Mouse (Mus musculus) cerebellum, postnatal 14 days (tissue): ENCODE results near the gene Hpn.

Experiments
- DNase-seq, 2 experiments: peaks; one replicate each; pipeline ENCODE4 v3.0.0; 2021; ENCODE audit warnings: mixed read lengths in 2 of 2

The Hpn gene

DNA sequence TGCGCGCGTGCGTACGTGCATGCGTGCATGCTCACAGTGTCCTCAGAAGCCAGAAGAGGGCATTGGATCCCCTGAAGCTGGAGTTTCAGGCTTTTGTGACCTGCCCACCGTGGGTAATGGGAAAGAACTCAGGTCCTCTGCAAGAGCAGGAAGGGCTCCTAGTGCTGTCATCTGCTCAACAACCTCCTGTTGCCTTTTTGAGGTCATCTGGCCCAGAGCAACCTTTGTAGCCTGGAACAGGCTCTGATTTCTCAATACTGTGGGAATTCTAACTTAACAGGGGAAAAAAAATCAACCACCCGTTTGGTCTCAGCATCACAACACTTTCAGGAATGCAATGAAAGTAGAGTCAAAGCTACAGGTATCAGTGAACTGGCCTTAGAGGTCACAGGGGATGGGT, 35.4 kb downstream of the Hpn start:
- no peak for DNase-seq

DNA sequence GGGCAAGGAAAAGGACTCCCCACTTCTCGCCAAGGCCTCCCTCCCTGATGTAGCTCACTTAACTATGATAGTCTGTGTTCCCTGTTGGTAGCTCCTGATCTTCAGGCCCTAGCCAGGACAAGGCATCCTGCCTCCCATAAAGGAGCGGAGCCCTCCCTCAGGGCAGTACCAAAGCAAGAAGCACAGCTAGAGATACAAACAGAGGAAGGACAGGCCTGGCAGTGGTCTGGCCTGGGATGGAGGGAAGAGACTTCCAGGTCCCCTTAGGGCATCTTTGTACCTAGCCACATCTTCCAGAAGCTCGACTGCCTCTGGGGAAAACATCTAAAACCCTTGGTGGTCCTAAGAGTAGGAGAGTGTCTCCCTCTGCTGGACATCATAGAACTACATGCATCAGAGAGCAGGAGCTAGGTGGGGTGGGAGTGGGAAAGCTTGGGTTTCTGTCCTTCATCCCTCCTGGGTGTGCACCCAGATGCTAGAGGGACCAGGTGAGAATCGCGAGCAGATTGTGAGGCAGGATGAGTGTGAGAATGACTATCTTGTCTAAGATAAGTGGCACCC, 37.1 kb downstream of the Hpn start:
- DNase-seq = peak; percentile 74

DNA sequence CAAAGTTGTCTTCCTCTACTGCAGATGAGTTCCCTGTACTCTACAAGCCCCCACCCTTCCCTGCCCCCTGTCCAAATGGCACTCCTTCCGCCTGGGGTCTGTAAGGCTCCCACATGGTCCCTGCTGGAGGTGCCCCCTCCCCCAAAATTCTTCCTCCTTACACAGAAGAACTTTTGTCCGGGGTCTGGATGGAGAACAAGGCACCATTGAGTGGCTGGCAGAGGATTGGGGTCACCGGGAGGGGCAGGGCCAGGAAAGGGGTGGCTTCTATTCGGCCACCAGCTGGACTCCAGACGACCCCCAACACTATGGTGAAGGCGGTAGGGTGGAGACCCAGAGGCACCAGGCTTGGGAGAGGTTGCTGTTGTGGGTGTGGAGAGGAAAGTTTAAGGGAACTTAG, 37.6 kb downstream of the Hpn start:
- DNase-seq = no peak

DNA sequence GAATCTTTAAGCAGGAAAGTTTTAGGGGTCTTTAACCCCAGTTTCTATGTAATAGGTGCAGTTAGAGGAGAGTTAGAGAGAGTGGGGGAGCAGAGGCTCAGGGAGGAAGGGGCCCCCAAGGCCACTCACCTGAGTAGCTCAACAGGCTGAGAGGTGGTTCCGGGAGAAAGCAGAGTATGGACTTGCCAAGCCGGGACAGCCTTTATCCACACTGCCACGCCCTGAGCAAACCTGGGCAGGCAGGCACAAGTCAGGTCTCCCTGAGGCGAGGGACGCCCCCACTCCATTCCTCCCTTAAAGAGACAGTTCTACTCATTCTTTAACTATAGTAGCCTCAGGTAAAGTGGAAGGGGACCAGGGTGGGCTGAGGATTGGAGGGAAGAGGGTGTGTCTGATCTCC, 38.6 kb downstream of the Hpn start, which contains the start of gene Fxyd3:
Fxyd3 (minus strand) TSS at position 213 of the 400 bp plus-strand sequence.
- DNase-seq = no peak

DNA sequence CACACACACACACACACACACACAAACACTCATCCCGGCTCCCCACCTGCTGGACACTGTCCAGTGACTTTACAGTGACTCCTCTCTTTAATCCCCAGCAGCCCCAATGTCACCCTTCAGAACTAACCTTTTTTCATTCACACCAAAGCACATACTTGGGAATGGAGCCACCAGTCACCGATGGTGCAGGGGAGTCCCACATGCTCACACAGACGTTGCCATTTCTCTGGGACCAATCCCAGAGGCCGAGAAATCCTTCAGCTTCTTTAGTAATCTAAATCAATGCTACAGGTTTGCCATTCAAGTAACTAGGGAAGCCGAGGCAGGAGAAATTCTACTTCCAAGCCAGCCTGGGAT, 40.4 kb downstream of the Hpn start:
- DNase-seq = peak in 1 of 2 experiments; percentile 48

DNA sequence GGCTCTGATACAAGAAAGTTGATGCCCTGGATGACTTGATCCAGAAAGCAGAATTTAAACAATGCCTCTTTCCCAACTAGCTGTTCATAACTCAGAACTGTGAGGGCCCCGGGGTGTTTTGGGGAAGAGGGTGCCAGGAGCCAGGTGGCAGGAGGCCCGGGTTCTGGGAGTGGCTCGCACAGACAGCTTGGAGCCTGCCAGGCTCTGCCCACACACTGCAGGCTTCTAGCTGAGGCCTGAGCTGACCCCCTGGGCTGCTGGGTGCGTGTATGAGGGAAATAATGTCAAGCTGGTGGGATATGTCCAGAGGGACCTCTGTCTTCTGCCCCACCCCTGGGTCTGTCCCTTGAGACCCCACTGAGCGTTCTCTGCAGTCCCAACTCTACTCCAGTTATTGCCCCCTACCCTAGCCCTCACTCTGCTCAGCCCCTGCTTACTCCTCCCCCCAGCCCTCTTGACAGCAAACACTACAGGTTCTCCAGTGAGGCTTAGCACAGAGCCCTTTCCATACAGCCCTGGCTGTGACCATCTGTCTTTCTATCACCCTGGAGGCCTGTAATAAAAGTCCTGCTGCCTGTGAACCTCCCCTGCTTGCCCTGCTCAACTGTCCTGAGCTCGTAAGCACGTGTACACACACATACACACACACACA, 40.9 kb downstream of the Hpn start:
- peak in 1 of 2 experiments; percentile 46 for DNase-seq

DNA sequence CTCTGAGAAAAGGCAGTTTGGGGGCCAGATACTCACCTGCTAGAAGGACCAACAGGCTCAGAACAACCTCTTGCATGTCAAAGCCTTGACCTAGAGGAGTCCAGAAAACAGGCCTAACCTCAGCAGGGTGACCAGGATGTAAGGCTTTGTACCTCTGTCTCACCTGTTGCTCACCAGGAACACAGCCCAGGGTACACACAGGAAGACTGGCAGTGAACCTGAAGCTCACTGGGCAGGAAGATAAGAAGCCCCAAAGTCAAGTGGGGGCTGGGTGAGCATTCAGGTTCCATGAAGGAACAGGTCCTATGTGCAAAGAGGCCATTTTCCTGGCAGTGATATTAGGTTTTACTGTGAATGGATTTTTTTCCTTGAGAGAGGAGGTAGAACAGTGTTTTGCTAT, 41.5 kb downstream of the Hpn start:
- peak in 1 of 2 experiments; percentile 18 for DNase-seq

DNA sequence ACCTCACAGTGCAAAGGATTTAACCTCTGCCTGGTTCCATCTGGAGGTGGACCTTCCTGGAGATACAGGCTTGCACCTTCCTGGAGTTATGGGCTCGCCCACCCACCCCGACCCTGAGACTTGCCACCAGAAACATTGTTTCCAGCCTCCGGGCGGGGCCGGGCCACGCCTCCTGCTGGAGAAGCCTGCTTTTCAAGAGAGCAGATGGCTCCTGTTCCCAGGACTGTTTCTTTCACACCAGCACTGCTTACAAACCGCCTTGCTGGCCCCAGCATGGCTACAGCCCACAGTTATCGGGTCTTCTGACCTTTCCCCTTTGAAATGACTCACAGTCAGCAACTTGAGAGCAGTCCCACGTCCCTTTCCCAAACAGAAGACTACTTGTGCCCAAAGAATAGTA, 42.8 kb downstream of the Hpn start:
- no peak for DNase-seq

DNA sequence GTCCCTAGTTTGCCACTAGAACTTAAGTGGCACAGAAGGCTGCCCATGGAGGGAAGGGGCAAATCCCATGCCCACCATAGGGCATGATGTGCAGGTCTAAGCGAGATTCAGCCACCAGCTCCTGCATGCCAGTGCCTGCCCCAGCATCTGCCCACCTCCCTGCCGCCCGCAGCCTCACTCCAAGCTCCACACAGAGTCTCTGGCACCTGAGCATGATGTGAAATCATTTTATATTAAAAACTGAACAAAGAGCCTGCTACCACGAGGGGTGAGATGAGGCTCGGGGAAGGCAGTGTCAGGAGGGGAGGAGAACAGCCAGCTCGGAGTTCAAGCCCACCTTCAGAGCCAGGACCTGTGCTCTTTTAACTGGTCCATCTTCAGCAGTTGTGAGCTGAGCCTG, 44.8 kb downstream of the Hpn start:
- peak in 1 of 2 experiments; percentile 63 for DNase-seq

DNA sequence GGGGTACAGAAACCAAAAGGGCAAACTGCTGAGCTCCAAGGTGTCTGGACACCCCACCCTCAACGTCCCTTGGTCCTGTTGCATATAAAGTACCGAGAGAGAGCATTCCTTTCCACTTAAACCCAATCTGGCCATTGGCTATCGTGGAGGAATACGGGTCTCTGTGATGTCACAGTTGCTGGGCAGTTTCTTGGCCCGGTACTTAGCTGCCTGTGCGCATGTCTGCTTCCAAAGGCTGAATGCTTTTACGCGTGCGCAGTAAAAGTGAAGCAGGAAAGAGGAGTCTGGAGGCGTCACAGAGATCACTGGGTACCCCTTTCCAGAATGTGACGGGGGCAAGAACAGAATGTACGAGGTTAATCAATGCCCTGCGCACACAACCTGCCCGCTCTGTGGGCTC, 45.6 kb downstream of the Hpn start:
- peak; percentile 64 to 70 for DNase-seq

DNA sequence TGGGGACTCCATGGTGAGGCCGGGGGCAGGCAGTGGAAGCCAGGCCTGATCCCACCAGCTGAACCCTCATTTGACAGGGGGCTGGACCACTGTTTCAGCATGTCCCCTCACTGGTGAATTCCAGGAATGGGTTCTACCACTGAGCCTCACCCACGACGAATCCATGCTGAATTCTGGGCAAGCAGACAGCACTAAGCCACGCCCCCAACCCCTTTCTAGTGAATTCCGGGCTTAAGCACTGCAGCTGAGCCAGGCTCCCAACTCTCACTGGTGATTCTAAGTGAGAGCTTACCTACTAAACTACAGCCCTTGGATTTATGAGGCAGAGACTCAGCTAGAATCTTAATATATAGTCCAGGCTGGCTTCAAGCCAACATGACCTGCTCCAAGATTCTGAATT, 47.3 kb downstream of the Hpn start:
- peak in 1 of 2 experiments; percentile 69 for DNase-seq

DNA sequence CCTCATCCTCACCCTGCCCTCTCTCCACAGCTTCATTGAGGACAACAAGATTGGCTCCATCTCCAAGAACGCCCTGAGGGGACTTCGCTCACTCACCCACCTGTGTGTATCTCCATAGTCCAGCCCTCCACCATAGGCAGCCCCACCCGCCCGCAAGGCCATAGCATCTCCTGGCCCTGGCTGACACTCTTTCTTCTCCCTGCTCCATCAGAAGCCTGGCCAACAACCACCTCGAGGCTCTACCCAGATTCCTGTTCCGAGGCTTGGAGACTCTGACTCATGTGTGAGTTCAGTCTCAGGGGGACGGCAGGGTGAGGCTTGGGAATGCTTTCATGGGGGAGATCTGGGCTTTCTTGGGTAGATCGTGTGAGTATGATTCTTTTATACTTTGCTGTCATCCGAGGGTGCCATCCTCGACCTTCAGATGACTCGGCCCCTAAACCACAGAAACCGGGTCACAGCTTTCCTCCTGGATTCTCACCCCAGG, 52.0 kb downstream of the Hpn start:
- no peak for DNase-seq

DNA sequence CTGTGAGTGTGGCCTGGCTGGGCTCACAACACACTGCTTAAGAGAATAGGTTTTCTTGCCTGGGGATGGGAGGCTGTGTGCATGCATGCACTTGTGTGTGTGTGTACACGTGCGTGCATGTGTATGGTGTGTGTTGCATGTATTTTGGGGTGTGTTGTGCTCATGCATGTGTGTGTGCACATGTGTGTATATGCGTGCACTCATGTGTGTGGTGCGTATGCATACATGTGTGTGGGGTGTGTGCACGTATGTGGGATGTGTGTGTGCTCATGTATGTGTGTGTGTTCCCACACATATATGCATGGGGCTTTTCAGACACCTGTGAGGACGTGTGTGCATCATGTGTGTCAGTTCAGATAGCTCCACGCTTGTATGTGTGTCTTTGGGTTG, 54.5 kb downstream of the Hpn start:
- no peak for DNase-seq

DNA sequence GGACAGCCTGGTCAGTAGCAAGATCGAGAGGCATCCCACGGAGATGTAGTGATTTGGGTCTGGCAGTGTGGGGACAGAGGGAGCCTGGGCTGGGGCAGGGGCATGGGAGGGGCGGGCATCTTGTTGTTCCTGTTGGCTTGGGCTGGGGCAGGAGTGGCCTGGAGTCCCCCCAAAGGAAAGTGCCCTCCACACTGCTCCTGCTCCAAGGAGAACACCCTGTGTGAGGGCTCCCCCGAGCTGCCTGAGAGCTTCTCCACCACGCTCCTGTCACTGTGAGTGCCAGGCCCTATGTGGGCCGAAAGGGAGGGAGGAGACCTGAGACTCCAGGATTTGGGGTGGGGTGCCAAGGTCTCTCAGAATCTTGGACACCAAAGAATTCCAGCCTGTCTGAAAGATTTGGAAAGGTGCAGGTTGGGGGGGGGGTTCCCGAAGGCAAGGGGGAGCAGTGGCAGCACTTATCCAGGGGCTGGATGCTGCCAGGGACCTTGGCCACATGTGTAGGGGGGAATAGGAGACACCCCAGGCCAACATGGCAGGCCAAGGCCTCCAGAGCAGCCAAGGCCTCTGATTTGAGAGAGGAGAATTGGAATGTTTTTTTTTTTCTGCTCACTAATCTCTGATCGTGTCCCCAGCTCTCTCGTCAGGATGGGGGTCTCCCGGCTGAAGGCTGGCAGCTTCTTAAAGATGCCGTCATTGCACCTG, 55.0 kb downstream of the Hpn start:
- DNase-seq = peak in 1 of 2 experiments; percentile 44

DNA sequence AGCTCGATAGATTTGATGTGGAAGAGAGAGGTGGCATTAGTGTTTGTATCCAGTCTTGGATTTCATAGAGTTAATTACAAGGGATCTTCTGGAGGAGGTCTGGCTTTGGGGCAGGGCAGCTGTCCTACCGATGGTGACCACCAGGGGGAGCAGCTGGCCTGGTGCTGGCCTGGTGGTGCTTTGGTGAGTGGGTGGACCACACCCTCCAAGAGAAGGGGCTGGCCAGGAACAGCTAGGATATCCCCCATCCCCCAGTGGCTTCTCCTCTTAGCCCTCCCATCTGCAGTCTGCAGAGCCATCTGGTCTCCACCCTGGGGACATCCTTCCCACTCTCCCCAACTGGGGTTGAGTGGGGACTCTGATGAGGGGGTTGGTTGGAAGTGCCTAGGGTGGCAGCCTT, 56.0 kb downstream of the Hpn start, which contains the start of gene Lgi4:
Lgi4 (plus strand) TSS at position 235 of the 400 bp plus-strand sequence.
- peak; percentile 93 to 94 for DNase-seq

DNA sequence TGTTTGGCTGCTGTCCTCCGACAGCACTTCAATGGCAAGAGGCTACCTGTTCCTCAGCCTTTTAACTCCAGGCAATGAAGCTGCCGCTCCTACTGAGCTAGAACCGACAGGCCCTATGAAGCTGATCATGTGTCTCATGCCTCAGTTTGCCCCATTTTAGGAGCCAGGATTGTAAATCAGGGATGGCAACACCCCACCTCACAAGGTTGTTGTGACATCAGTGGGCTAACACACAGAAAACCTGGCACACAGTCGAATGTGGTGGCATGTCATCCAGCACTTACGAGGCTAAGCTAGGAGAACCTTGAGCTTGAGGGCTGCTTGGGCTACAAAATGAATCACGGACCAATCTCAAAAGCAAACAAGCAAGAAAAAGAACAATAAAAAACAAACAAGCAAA, 56.9 kb downstream of the Hpn start:
- DNase-seq = no peak

DNA sequence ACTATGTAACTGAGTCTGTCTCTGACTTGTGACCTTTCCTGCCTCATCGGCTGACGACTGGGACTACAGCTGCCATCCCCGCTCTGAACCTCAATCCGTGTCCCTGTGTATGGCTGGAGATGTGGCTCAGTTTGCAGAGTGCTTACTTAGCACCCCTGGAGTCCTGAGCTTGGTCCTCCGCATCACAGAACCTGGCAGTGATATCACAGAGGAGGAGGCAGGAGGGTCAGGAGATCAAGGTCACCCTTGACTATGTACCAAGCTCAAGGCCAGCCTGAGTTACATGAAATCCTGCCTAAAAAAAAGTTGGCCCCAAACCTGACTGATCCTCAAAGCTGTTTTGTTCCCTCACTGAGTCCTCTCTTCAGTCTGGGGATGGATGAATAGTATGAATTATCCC, 57.4 kb downstream of the Hpn start:
- no peak for DNase-seq

DNA sequence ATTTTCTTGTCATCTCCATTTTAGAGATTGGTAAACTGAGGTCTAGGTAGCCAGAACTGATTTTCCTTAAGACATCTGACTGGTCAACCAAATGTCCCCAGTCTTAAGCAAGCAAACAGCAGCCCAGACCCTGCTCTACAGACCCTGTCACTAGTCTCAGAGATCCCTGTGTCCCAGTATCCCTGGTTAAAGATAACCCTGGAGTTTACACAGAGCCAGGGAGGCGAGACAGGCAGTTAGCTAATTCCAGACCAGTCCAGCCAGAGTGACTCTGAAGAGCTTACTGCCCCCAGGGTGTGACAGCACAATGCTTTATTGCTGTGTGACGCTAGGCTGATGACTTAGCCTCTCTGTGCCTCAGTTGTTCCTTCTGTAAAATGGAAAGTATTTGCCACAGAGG, 58.0 kb downstream of the Hpn start, which contains the start of gene Fxyd1:
Fxyd1 (minus strand) TSS at position 129 of the 400 bp plus-strand sequence.
- DNase-seq = no peak

DNA sequence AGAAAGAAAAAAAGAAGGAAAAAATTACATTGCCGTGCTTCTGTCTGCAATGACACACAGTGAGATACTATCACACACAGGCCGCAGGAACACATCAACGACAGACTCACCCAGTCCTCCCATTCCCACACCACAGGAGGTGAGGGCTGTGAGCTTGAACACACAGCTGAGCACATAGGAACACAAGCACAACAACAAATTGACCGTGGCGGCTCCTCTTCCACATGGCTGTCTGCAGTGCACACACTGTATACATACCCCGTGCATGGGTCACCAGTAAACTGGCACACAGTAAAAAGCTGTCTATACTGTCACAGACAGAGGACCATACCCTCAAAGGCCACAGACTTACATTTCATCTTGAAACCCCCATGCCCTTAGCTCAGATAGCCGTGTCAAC, 58.6 kb downstream of the Hpn start:
- no peak for DNase-seq

DNA sequence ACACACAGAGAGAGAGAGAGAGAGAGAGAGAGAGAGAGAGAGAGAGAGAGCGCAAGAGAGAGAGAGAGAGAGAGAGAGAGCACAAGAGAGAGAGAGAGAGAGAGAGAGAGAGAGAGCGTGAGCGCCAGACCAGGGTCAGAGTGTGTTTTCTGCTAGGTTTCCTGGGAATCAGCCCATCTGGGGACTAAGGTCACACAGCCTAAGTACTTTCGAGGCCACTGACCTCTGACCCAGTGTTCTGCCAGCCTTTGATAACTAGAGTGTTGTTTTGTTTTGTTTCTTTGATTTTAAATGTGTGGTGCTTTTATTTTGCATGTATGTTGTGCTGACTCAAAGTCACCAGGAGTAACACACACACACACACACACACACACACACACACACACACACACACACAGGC, 59.2 kb downstream of the Hpn start:
- no peak for DNase-seq

DNA sequence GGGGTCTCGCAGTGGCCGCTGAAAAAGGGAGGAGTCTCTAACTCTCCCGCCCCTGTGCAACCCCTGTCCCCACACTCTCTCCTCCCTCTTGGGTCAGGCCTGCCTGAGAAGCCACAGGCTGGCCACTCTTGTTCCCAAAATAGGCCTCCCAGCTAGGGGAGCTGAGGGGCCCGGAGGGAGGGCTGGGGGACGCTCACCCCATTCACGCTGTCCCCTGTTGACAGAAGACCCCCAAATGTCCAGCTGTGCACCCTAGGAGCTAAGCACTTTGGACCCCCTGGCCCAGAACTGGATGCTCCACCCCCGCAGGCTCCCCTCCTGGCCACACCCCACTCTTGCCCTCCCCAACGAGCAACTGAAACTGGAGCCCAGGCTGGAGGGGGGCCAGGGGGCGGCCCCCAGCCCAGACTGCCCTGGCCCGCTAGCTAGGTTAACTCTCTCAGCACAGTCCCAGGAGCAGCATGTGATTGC, 59.7 kb downstream of the Hpn start:
- DNase-seq = peak; percentile 60 to 61

DNA sequence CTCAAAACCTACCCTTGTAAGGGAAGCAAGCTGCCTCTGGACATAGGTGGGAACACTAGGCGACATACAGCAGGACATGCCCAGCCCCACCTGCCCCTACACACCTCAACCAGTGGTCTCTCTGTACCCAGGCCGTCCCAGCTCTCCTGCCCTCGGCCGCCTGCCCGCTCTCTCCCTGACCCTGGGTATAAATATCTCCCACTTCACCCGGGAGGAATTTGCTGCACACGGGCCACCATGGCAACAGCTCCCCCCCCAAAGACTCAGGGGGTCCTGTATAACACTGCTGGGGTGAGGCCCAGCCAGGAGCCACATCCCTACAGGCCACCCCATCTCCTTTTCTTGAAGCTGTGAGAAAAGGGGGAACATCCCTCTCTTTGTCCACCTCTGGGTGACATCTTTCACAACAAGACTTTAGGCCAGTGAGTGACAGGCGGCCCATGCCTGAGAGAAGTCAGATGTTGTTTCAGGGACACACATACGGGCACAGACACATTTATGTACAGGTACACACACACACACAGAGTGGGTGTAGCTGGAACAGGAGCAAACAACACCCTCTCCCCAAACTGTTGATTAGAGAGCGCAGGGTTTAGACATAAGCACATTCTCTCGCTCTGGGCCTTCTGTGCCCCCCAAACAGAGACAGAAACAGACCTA, 60.3 kb downstream of the Hpn start:
- peak in 1 of 2 experiments; percentile 21 for DNase-seq

DNA sequence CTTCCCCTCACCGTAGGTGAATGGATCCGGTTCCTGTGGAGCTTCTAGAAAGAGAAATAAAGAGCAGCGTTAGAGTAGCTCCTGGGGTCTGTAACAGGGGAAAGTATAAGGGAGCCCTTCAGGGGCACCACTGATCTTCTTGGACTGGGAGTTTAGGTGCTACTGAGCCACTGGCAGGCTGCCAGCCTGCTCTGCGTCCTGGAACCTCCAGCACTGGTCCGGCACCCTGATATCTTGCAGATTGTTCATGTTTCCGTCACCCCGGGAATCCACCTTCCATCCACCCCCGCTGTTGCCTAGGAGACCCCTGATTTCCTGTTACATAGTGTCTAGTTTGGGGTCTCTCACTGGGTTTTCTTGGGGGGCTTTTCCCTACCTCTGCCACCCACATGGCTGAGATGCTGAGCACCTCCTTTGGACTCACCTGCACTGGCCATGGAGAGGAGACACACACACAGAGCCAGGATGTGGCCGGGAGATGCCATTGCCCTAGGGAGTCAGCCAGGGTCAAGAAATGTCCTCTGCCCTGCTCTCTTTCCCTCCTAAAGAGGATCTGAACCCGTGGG, 61.1 kb downstream of the Hpn start:
- peak; percentile 57 to 66 for DNase-seq
